Mouse (Mus musculus) midbrain, embryonic 14.5 days (tissue): Measurements from ENCODE around the gene C1qtnf5. TPM values are rescaled to one million over a fixed set of nuclear protein-coding genes. Genes with fewer than 3 reads are reported as not detected.
A peak's percentile ranks its signal among the peaks of the same experiment; 100 is the strongest.

ENCODE experiments used
- ATAC-seq: fragments of 200-750 bp; cut with Nextera tagmentation; 2 replicates; pipeline ENCODE4 v1.8.0; 2017; ENCODE audit warnings: moderate number of reproducible peaks, moderate library complexity; ENCODE audit not compliant: low FRiP score, low TSS enrichment
- DNase-seq: peaks from one replicate; pipeline ENCODE4 v3.0.0-alpha.2; 2015
- H3K27ac ChIP-seq: fragments of 300-500 bp; sonication (generic); replicated peaks from 2 replicates; pipeline ENCODE4 v1.5.1; 2014; ENCODE audit warnings: mild to moderate bottlenecking, low read depth, low read length, moderate library complexity
- H3K27me3 ChIP-seq: fragments of 300-500 bp; sonication (generic); 2 replicates; pipeline ENCODE4 v1.6.1; 2014; ENCODE audit warnings: low read length, control low read depth, mixed read lengths; ENCODE audit not compliant: control insufficient read depth, insufficient read depth
- H3K36me3 ChIP-seq: fragments of 300-500 bp; sonication (generic); 2 replicates; pipeline ENCODE4 v1.6.1; 2014; ENCODE audit warnings: low read length, control low read depth; ENCODE audit not compliant: control insufficient read depth, insufficient read depth
- H3K4me1 ChIP-seq: fragments of 300-500 bp; sonication (generic); 2 replicates; pipeline ENCODE4 v1.6.1; 2014; ENCODE audit warnings: mild to moderate bottlenecking, antibody characterized with exemption, low read length, control low read depth; ENCODE audit not compliant: control insufficient read depth, insufficient read depth
- H3K4me2 ChIP-seq: fragments of 300-500 bp; sonication (generic); 2 replicates; pipeline ENCODE4 v1.6.1; 2014; ENCODE audit warnings: mild to moderate bottlenecking, low read length, moderate library complexity
- H3K4me3 ChIP-seq: fragments of 300-500 bp; sonication (generic); replicated peaks from 2 replicates; pipeline ENCODE4 v1.5.1; 2014; ENCODE audit warnings: low read depth, low read length
- H3K9ac ChIP-seq: fragments of 300-500 bp; sonication (generic); replicated peaks from 2 replicates; pipeline ENCODE4 v1.6.1; 2014; ENCODE audit warnings: mild to moderate bottlenecking, low read length, moderate library complexity
- H3K9me3 ChIP-seq: fragments of 300-500 bp; sonication (generic); 2 replicates; pipeline ENCODE4 v1.6.1; 2016; ENCODE audit warnings: low read length, control low read depth, mixed read lengths; ENCODE audit not compliant: control insufficient read depth
- WGBS: fragments of 180-500 bp; shearing (Covaris S2); extraction: QIAGEN DNeasy Blood & Tissue Kit; methylation state at CpG from one replicate; pipeline ENCODE4 v1.1.7; 2014; 5-methylcytosine and 5-hydroxymethylcytosine counted together
- polyA plus RNA-seq: library from polyadenylated mRNA; unstranded; fragments of >200 nt; fragmentation: Nextera tagmentation; extraction: Ambion mirVana; gene quantifications from 2 replicates; pipeline ENCODE4 v1.2.1, GENCODE M21; 2014

Gene C1qtnf5
- polyA plus RNA-seq, 1 experiment from 2014 or later = 3.7 TPM

GRCm38 (mm10) chr9:44070844-44071231 is 36.2 kb upstream of the C1qtnf5 start:
- no peak overlapping the region for H3K4me2 ChIP-seq
- H3K27me3 ChIP-seq = no peaks in the 10 kb centered on the region; the same call in 1 of the 2 replicates
- no peak for DNase-seq
- no peaks in the 10 kb centered on the region for H3K36me3 ChIP-seq
- 55% methylated on average over 8 of the region's 8 CpGs for WGBS
- no peaks in the 10 kb centered on the region for H3K9me3 ChIP-seq
- no peak for ATAC-seq
- H3K9ac ChIP-seq = no peak overlapping the region
- peaks cover 24% of the 10 kb centered on the region for H3K4me1 ChIP-seq
- no peak overlapping the region for H3K4me3 ChIP-seq
- no peak overlapping the region for H3K27ac ChIP-seq

- H3K36me3 ChIP-seq = no peaks in the 10 kb centered on the region
- H3K4me3 ChIP-seq = no peak overlapping the region
- H3K27me3 ChIP-seq = no peaks in the 10 kb centered on the region; the same call in 1 of the 2 replicates
- ATAC-seq (0 out of 2 replicates have a peak, but pooled peaks have one; percentile 55), DNase-seq (peak; percentile 68)
- peaks cover 22% of the 10 kb centered on the region for H3K4me1 ChIP-seq
- WGBS = 15% methylated on average over 11 of the region's 11 CpGs
- H3K27ac ChIP-seq = peak overlapping the region; percentile 64
- no peaks in the 10 kb centered on the region for H3K9me3 ChIP-seq
- peak overlapping the region; percentile 30; the same call in 1 of the 2 replicates for H3K4me2 ChIP-seq
- H3K9ac ChIP-seq = no peak overlapping the region
These were observed 35.0 kb upstream of the C1qtnf5 start for GRCm38 (mm10) chr9:44071914-44072598.

- Histone ChIP-seq H3K4me2 (peak overlapping the region; percentile 30; the same call in 1 of the 2 replicates), H3K4me1 (peaks cover 19% of the 10 kb centered on the region)
These were observed 34.5 kb upstream of the C1qtnf5 start for GRCm38 (mm10) chr9:44072599-44072915.

GRCm38 (mm10) chr9:44073115-44073514 is 33.9 kb upstream of the C1qtnf5 start:
- Histone ChIP-seq H3K36me3 (no peaks in the 10 kb centered on the region), H3K9me3 (no peaks in the 10 kb centered on the region), H3K4me2 (no peak overlapping the region; the same call in 1 of the 2 replicates), H3K9ac (no peak overlapping the region), H3K4me3 (no peak overlapping the region), H3K27ac (0 out of 2 replicates have a peak overlapping the region, but pooled peaks have one; percentile 5), H3K27me3 (no peaks in the 10 kb centered on the region; the same call in 1 of the 2 replicates), H3K4me1 (peaks cover 19% of the 10 kb centered on the region)
- 43% methylated on average over 5 of the region's 5 CpGs for WGBS
- DNase-seq (no peak), ATAC-seq (no peak)

More at GRCm38 (mm10) chr9:44072599-44072915, 34.5 kb upstream of the C1qtnf5 start:
- Histone ChIP-seq H3K9me3 (no peaks in the 10 kb centered on the region), H3K36me3 (no peaks in the 10 kb centered on the region), H3K27me3 (no peaks in the 10 kb centered on the region; the same call in 1 of the 2 replicates), H3K9ac (no peak overlapping the region), H3K4me3 (no peak overlapping the region), H3K27ac (peak overlapping the region; percentile 64)
- DNase-seq (peak; percentile 53), ATAC-seq (0 out of 2 replicates have a peak, but pooled peaks have one; percentile 51)
- 15% methylated on average over 4 of the region's 4 CpGs for WGBS

DNA sequence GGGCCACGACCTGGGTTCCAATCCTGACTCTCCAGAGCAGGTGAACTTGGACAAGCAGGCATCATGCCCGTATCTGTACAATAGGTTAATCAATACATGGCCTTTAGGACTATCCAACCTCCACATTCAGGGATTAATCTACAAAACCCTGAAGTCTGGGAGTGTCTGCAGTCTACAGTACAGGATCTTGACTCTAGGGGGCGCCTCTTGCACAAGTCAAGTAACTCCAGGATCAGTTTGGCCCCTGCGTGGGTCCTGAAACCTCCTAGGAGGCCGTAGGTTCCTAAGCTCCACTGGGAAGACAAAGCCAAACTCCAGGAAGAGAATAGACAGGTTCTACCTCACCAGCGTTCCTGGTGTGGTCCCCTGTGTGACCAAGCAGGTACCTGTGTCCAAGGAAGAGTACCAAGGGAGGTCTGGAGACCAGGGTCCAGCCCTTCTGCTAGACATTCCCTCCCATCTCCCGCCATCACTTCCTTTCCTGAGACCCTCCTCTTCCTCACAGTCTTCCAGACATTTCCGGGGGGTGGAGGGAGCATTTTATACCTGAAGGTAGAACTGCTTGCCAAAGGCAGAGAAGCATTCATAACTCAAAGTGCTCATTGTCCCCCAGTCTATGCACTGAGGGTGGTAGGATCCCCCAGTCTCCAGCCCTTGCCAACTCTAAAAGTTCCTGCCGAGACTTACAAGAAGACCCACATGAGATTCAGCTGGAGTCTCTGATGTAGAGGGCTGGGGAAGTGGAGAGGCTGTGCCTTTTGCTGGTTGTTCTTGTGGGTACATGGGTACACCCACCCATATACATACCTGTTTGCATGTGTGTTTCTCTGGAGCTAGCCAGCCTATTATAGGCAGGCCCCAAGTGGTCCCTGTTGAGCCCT is 32.4 kb upstream of the C1qtnf5 start:
- DNase-seq = no peak
- 67% methylated on average over 9 of the region's 9 CpGs for WGBS
- H3K4me1 ChIP-seq = peaks cover 26% of the 10 kb centered on the region

DNA sequence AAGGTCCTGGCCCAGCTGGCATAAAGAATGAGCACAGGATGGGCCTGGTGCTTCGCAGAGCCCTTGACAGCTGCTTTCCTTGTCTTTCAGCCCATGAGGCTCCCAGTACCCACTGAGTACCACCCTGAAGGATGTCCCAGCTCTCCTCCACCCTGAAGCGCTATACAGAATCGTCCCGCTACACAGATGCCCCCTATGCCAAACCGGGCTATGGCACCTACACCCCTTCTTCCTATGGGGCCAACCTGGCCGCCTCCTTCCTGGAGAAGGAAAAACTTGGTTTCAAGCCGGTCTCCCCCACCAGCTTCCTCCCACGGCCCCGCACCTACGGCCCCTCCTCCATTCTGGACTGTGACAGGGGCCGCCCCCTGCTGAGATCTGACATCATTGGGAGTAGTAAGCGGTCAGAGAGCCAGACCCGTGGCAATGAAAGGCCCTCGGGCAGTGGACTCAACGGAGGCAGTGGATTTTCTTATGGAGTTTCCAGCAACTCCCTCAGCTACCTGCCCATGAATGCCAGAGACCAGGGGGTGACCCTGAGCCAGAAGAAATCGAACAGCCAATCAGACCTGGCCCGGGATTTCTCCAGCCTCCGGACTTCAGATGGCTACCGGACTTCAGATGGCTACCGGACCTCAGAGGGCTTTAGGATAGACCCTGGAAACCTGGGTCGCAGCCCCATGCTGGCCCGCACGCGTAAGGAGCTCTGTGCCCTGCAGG is 31.6 kb upstream of the C1qtnf5 start:
- no peak for ATAC-seq
- Histone ChIP-seq H3K9me3 (no peaks in the 10 kb centered on the region), H3K4me2 (no peak overlapping the region), H3K4me1 (peaks cover 26% of the 10 kb centered on the region), H3K36me3 (no peaks in the 10 kb centered on the region), H3K27ac (no peak overlapping the region), H3K9ac (no peak overlapping the region), H3K27me3 (no peaks in the 10 kb centered on the region), H3K4me3 (no peak overlapping the region)
- 72% methylated on average over 24 of the region's 24 CpGs for WGBS
- no peak for DNase-seq

More for the DNA sequence above, 32.4 kb upstream of the C1qtnf5 start:
- Histone ChIP-seq H3K27ac (no peak overlapping the region), H3K9ac (no peak overlapping the region), H3K27me3 (no peaks in the 10 kb centered on the region; the same call in 1 of the 2 replicates), H3K9me3 (no peaks in the 10 kb centered on the region), H3K4me2 (no peak overlapping the region), H3K4me3 (no peak overlapping the region), H3K36me3 (no peaks in the 10 kb centered on the region)
- ATAC-seq = no peak

DNA sequence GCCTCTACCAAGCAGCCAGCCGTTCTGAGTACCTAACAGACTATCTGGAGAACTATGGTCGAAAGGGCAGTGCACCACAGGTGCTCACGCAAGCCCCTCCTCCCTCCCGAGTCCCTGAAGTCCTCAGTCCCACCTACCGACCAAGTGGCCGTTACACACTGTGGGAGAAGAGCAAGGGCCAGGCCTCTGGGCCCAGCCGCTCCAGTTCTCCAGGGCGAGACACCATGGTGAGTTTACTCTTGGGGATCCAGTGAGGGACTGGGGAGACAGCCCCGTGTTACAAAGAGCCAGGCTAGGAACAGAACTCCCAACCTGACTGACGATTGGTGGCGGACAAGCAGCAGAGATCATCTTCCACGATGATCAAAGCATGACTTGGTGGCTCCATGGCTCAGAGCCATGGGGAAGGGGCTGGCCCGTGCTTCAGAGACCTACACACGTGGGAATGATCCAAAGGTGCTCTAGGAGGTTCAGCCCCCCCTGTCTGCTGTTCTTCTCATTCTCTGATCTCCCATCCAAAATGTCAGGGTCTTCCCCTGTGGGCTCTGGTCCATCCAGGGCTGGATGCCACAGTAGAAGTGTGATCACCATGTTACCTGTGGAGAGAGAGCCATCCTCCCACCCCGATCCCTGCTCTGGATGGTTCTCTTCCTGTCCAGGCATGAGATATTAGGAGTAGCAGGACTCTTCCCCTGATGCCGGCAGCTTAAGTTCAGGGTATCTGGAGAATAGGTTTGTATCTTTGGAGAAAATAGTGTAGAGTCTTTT is 30.9 kb upstream of the C1qtnf5 start:
- DNase-seq (no peak), ATAC-seq (no peak)
- Histone ChIP-seq H3K9ac (no peak overlapping the region), H3K4me1 (peaks cover 26% of the 10 kb centered on the region), H3K9me3 (no peaks in the 10 kb centered on the region), H3K27ac (no peak overlapping the region), H3K4me2 (no peak overlapping the region), H3K27me3 (no peaks in the 10 kb centered on the region), H3K4me3 (no peak overlapping the region), H3K36me3 (no peaks in the 10 kb centered on the region)
- 69% methylated on average over 16 of the region's 16 CpGs for WGBS

DNA sequence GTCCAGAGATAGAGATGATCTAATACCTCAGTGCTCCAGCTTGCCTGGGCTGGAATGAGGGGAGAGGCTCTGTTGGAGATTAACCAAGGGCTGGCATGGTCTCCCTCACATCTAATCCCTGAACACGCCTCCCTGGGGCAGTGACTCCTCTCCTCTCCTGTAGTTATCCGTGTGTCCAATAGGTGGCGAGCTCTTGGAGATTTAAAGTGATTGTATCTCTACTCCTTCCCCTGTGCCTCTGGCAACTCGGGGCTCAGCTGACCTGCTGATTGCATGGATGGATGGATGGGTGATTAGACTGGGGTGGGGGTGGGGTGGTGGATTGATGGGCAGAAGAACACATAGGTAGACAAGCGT is 30.3 kb upstream of the C1qtnf5 start:
- no peaks in the 10 kb centered on the region for H3K9me3 ChIP-seq
- ATAC-seq (no peak), DNase-seq (peak; percentile 79)
- H3K4me3 ChIP-seq = no peak overlapping the region
- 11% methylated on average over 5 of the region's 5 CpGs for WGBS
- no peak overlapping the region for H3K27ac ChIP-seq
- no peaks in the 10 kb centered on the region for H3K27me3 ChIP-seq
- no peaks in the 10 kb centered on the region for H3K36me3 ChIP-seq
- H3K4me2 ChIP-seq = no peak overlapping the region
- H3K9ac ChIP-seq = no peak overlapping the region
- peaks cover 23% of the 10 kb centered on the region for H3K4me1 ChIP-seq
